Mouse (Mus musculus) inflammation-experienced regulatory T-cells (primary cell): ENCODE data around the gene Nudt2. TPM values are rescaled to one million over a fixed set of nuclear protein-coding genes. Genes with fewer than 3 reads are reported as not detected.

Experiments used
- polyA plus RNA-seq, 2 experiments: library from polyadenylated mRNA; unstranded; fragments of 100-300 nt; shearing (Covaris generic); gene quantifications; one replicate each; pipeline ENCODE4 v1.2.1; 2017

Nudt2 gene
- 10 to 100 TPM; 17.7 to 20.1 TPM for polyA plus RNA-seq

DNA sequence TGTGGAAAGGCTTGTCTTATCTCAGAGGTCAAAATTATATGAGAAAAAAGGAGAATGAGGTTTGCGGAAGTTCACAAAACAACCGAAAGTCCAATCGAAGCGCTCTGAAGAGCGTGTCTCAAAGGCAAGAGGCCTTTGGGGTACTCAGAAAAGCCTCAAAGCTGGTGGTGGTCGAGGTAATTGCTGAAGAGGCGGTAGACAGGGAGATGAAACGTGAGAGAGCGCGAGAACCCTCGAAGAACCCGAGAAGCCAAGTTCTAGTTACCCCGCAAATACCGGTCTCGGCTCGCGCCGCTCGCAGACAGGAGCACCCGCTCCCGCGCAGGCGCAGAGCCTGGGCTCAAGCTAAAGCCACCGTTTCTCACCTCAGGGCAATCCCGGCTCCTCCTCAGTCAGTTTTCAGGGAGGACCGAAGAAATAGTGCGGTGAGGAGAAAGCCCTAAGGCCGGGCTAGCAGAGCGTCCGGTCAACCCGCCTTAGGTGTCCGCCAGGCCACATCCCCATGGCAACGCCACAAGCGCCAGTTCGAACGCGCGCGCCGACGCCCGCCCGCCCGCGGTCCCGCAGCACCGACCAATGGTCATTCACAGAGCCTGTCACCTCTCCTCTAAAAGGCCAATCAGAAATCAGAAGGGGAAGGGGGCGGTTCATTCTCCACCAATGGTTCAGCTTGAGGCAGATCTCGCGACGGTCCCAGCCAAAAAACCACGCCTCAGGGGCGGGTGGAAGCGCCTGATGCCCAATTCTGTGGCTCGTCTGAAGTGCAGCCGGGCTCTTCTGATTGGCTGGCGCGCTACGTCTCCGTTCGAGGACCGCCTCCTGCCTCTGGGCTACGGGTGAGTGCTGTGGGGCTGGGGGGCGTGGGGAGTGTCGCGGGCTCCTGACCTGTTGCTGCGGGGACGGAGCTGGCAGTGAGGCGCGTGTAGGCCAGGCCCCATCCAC lies at the start of gene Nudt2, which contains the start of gene Kif24:
Gene Nudt2 (plus strand): TSS at position 807 of the 942 bp plus-strand sequence.
Gene Kif24 (minus strand): TSS at position 543 of the 942 bp plus-strand sequence.

GRCm38 (mm10) chr4:41502986-41503412 lies 38.0 kb downstream of the Nudt2 start, which contains the start of gene AI464131:
Gene AI464131 (minus strand): TSS chr4:41503076.

DNA sequence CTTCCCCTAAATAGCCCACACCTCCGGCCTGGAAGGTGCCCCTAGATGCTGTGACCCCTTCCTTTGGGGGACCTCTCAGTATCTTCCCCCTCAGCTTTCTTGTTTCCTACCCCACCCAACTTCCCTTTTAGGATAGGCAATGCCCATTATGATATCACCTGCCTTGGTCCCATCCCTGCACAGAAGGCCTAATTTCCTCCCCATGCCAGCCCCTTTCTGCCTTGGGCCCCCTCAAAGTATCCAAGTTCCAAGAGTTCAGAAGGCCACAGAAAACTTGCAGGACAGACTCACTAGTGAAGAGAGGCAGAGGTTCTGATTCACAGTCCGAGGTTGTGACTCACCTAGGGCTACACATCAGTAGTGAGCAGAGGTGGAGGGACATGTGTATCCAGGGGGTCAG lies 52.3 kb downstream of the Nudt2 start, which contains the start of gene 1110017D15Rik:
Gene 1110017D15Rik (minus strand): TSS at position 101 of the 400 bp plus-strand sequence.

Other genes with a start within 250 kb of the Nudt2 start
- 10 to 100 TPM; 52.1 to 66.8 TPM for gene Ubap2, start 190.0 kb upstream of the Nudt2 start, polyA plus RNA-seq
- 10 to 100 TPM; 66.3 to 94.5 TPM for gene Dcaf12, start 150.3 kb upstream of the Nudt2 start, polyA plus RNA-seq
- 10 to 100 TPM; 76.2 to 83.2 TPM for gene Ubap1, start 116.2 kb upstream of the Nudt2 start, polyA plus RNA-seq
- 1 to 10 TPM; 1.3 to 3.7 TPM for gene Kif24, start 264 bp upstream of the Nudt2 start, polyA plus RNA-seq
- 1 to 10 TPM in 1 of 2 experiments, under 1 TPM in 1; 0.60 to 2.9 TPM for gene AI464131, start 37.9 kb downstream of the Nudt2 start, polyA plus RNA-seq
- gene 1110017D15Rik, start 52.2 kb downstream of the Nudt2 start, polyA plus RNA-seq: not detected
- 1 to 10 TPM; 1.7 to 4.3 TPM for gene Fam219a, start 104.4 kb downstream of the Nudt2 start, polyA plus RNA-seq
- 1 to 10 TPM in 1 of 2 experiments, not detected in 1; 1.4 TPM for gene Dnaic1, start 104.6 kb downstream of the Nudt2 start, polyA plus RNA-seq
- 1 to 10 TPM in 1 of 2 experiments, not detected in 1; 1.6 TPM for gene Enho, start 175.2 kb downstream of the Nudt2 start, polyA plus RNA-seq
- gene Cntfr, start 231.9 kb downstream of the Nudt2 start, polyA plus RNA-seq: under 1 TPM; 0.31 to 0.72 TPM
- 10 to 100 TPM; 11.9 to 13.2 TPM for gene Il11ra1, start 234.8 kb downstream of the Nudt2 start, polyA plus RNA-seq
- 10 to 100 TPM; 36.8 to 37.6 TPM for gene Rpp25l, start 248.4 kb downstream of the Nudt2 start, polyA plus RNA-seq